Mouse (Mus musculus): Measurements from ENCODE around the gene Memo1. TPM values are rescaled to one million over a fixed set of nuclear protein-coding genes. Genes with fewer than 3 reads are reported as not detected.

Memo1 gene
- total and polyA plus RNA-seq, 3 experiments, result 47.7 to 133 (median 76.4) TPM

- in situ Hi-C loops (cut with MboI; ENCODE audit: low pct_ligation_motif_present, low pct_unique_long_range_greater_than_20kb, low sequenced_read_pairs), result no loop called here
- DNase-seq (ENCODE audit: extremely low read depth), result no peak
- Histone ChIP-seq H3K79me2 (replicated peaks; ENCODE audit: control insufficient read depth, extremely low read depth, insufficient read depth, poor library complexity, severe bottlenecking) (peaks cover 67% of the 10 kb centered on the region), H3K4me3 (replicated peaks in 1 of 3; ENCODE audit: low read depth in 2 of 3, low read length in 2 of 3, poor library complexity in 1 of 3) (no peak overlapping the region), H3K4me2 (ENCODE audit: insufficient read depth, low read depth, poor library complexity, severe bottlenecking) (no peak overlapping the region), H3K36me3 (replicated peaks in 1 of 2; ENCODE audit: control insufficient read depth in 1 of 2, insufficient read depth in 1 of 2, low read length in 1 of 2) (peaks cover 7 to 26% of the 10 kb centered on the region in 2 experiments), H3K27ac (ENCODE audit: insufficient read depth, low read depth) (no peak overlapping the region), H3K9ac (ENCODE audit: insufficient read depth, low read depth) (no peak overlapping the region), H3K27me3 (replicated peaks) (no peaks in the 10 kb centered on the region), H3K4me1 (ENCODE audit: control insufficient read depth in 1 of 2, insufficient read depth in 2 of 2) (peaks cover 3 to 30% of the 10 kb centered on the region in 2 experiments; a peak in 3 of 4 replicates), H3K9me3 (replicated peaks; ENCODE audit: low read length) (peaks cover 12% of the 10 kb centered on the region)
- dilution Hi-C loops (cut with MboI; ENCODE audit: extremely low pct_ligation_motif_present, extremely low pct_unique_long_range_greater_than_20kb, low sequenced_read_pairs), result no loop called here
- no peak for TF ChIP-seq HCFC1 (IDR thresholded peaks at IDR 0.05; ENCODE audit: low read depth, low read length)
- no peak for TF ChIP-seq MAFK (IDR thresholded peaks at IDR 0.05; ENCODE audit: insufficient replicate concordance, low read length)
- no peak for TF ChIP-seq TBP (conservative IDR thresholded peaks at IDR 0.05; ENCODE audit: low read depth, low read length)
- no peak for TF ChIP-seq CTCF (conservative IDR thresholded peaks at IDR 0.05 in 1 of 2, IDR thresholded peaks at IDR 0.05 in 1 of 2; ENCODE audit: low read depth in 2 of 2, low read length in 2 of 2)
- TF ChIP-seq MYC (IDR thresholded peaks at IDR 0.05; ENCODE audit: low read depth, low read length), result no peak
- TF ChIP-seq TCF12 (IDR thresholded peaks at IDR 0.05; ENCODE audit: low read depth, low read length), result no peak
Measured at GRCm38 (mm10) chr17:74290198-74290597, 5.1 kb downstream of the Memo1 start.

GRCm38 (mm10) chr17:74288626-74289025, 6.7 kb downstream of the Memo1 start:
- in situ Hi-C loops (cut with MboI; ENCODE audit: low pct_ligation_motif_present, low pct_unique_long_range_greater_than_20kb, low sequenced_read_pairs) (no loop called here), dilution Hi-C loops (cut with MboI; ENCODE audit: extremely low pct_ligation_motif_present, extremely low pct_unique_long_range_greater_than_20kb, low sequenced_read_pairs) (no loop called here)
- Histone ChIP-seq H3K27me3 (replicated peaks) (no peaks in the 10 kb centered on the region), H3K4me1 (ENCODE audit: control insufficient read depth in 1 of 2, insufficient read depth in 2 of 2) (peaks cover 3 to 32% of the 10 kb centered on the region in 2 experiments; a peak in 3 of 4 replicates), H3K4me3 (replicated peaks in 1 of 3; ENCODE audit: low read depth in 2 of 3, low read length in 2 of 3, poor library complexity in 1 of 3) (no peak overlapping the region), H3K27ac (ENCODE audit: insufficient read depth, low read depth) (no peak overlapping the region), H3K9me3 (replicated peaks; ENCODE audit: low read length) (peaks cover 12% of the 10 kb centered on the region), H3K9ac (ENCODE audit: insufficient read depth, low read depth) (no peak overlapping the region), H3K79me2 (replicated peaks; ENCODE audit: control insufficient read depth, extremely low read depth, insufficient read depth, poor library complexity, severe bottlenecking) (peaks cover 62% of the 10 kb centered on the region), H3K4me2 (ENCODE audit: insufficient read depth, low read depth, poor library complexity, severe bottlenecking) (no peak overlapping the region), H3K36me3 (replicated peaks in 1 of 2; ENCODE audit: control insufficient read depth in 1 of 2, insufficient read depth in 1 of 2, low read length in 1 of 2) (peaks cover 7 to 28% of the 10 kb centered on the region in 2 experiments)
- no peak for DNase-seq (ENCODE audit: extremely low read depth)
- no peak for TF ChIP-seq GABPA (IDR thresholded peaks at IDR 0.05; ENCODE audit: insufficient replicate concordance, low read depth, low read length)
- no peak for TF ChIP-seq ELF1 (IDR thresholded peaks at IDR 0.05; ENCODE audit: low read depth, low read length)
- TF ChIP-seq HCFC1 (IDR thresholded peaks at IDR 0.05; ENCODE audit: low read depth, low read length), result no peak
- TF ChIP-seq JUN (IDR thresholded peaks at IDR 0.05; ENCODE audit: insufficient read depth, low read depth, low read length), result no peak
- no peak for TF ChIP-seq CHD2 (IDR thresholded peaks at IDR 0.05; ENCODE audit: low read length)
- no peak for TF ChIP-seq SMC3 (IDR thresholded peaks at IDR 0.05; ENCODE audit: low read depth, low read length)
- TF ChIP-seq ZKSCAN1 (IDR thresholded peaks at IDR 0.05; ENCODE audit: borderline replicate concordance, low read depth, low read length), result no peak
- TF ChIP-seq ZMIZ1 (IDR thresholded peaks at IDR 0.05; ENCODE audit: low read depth, low read length), result no peak
- TF ChIP-seq MYC (IDR thresholded peaks at IDR 0.05; ENCODE audit: low read depth, low read length), result no peak
- TF ChIP-seq USF2 (conservative IDR thresholded peaks at IDR 0.05; ENCODE audit: low read depth, low read length), result no peak
- TF ChIP-seq NELFE (IDR thresholded peaks at IDR 0.05; ENCODE audit: low read depth, low read length), result no peak
- TF ChIP-seq MAX (IDR thresholded peaks at IDR 0.05; ENCODE audit: low read length), result no peak
- TF ChIP-seq CHD1 (IDR thresholded peaks at IDR 0.05; ENCODE audit: low read depth, low read length), result no peak
- no peak for TF ChIP-seq KAT2A (IDR thresholded peaks at IDR 0.05; ENCODE audit: insufficient replicate concordance, low read length)
- TF ChIP-seq NRF1 (IDR thresholded peaks at IDR 0.05; ENCODE audit: low read depth, low read length), result no peak
- TF ChIP-seq RAD21 (IDR thresholded peaks at IDR 0.05; ENCODE audit: low read depth, low read length), result no peak
- no peak for TF ChIP-seq TCF12 (IDR thresholded peaks at IDR 0.05; ENCODE audit: low read depth, low read length)

Measured in CH12.LX (cell line).